Mouse (Mus musculus): ENCODE measurements at regions not wholly inside any gene's neighbourhood (a gene's known extent, or its start where the extent isn't known, plus 50 kb on each side); places are given as distances from the start of the nearest gene placed in this dataset.
A peak's percentile ranks its signal among the peaks of the same experiment; 100 is the strongest.

- DNase-seq (ENCODE audit: low spot score) = no peak
Observed at GRCm38 (mm10) chr3:45523281-45523680, 145.1 kb downstream of the Pcdh10 start.

DNA sequence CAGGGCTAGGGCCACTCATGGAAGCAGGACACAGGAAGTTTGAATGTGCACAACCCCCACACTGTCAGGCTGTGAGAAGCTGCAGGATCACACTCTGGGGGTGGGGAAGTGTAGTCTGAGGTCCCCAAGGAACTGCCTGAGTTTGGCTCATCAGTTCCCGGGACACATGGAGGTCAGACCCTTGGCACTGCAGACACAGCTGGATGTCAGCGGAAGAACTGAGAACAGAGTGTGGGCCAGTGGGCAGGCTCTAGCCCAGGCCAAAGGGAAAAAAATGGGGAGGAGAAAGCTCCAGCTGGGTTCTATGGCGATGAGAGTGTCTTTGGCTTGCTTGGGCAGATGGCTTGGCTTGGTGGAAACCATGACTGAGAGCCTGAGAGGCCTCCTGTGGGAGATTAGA is 168.9 kb downstream of the Pcdh10 start:
- no peak for DNase-seq (ENCODE audit: low spot score)

DNA sequence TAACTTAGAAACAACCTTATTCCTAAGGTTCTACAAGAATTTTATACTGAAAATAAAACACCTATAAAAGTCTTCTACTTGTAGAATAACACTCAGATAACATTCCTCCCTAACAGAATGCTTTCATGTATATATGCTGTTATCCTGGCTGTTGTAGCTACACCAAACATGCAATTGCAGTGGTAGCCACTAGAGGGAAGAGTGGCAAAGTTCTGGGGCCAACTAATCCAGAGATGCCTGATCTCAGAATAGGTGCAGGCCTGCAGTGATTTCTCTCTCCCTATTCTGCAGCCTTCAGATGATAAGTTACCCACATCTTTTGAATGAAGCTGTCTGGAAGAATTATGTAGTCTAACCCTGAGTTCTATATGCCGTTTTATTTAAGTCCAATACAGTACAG is 177.5 kb downstream of the Pcdh10 start:
- DNase-seq (ENCODE audit: low spot score) = peak; percentile 13

DNA sequence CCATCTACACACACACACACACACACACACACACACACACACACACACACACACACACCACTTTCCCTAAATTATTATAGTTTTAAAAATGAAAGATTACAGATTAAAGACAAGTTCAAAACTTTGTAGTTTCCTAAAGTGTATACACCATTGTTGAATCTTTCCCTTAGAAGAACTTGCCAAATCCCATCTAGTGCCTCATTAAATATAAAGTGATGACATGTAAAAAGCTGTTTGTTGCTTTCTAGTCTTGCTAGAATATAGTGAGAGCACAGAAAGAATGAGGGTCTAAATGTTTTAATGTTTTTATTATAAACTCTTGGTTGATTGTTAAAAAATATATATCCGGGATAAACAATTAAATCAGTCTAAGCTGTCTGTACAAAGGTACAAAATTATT is 194.8 kb downstream of the Pcdh10 start:
- DNase-seq (ENCODE audit: low spot score) = no peak

DNA sequence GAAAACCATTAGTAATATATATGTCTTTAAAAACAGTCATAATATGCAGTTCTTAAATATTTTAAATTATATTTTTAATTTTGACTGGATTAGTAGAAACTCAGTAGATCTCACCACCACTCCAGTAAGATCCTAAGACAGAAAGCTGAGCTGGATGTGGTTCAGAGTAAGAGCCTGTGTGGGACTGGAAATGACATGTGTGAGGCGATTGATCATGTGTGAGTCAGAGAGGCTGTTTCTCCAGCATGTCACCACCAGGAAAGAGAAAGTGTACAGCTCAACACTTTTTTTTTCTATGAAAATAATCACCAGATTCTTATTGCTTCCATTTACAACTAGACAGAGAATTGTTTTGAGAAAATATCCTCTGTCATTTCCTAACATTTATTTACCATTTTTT is 198.8 kb downstream of the Pcdh10 start:
- no peak for DNase-seq (ENCODE audit: low spot score)

DNA sequence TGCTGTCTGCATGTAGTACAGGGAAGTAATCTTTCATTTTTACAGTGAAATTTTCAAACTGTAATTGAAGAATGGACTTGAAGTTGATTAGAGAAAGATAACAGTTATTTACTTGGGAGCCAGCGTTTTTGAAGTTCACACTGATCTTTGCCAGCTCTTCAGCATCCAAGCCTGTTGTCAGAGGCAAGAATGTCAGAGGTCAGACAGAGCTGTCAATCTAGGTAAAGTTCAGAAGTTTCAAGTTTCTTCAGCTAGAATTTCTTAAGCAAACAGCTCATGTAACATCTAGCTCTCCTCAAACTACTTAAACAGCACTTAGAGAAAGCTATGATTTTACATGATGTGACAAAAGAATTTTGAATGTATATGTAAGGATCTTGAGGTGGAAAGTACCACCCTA is 215.4 kb downstream of the Pcdh10 start:
- DNase-seq (ENCODE audit: low spot score) = no peak

DNA sequence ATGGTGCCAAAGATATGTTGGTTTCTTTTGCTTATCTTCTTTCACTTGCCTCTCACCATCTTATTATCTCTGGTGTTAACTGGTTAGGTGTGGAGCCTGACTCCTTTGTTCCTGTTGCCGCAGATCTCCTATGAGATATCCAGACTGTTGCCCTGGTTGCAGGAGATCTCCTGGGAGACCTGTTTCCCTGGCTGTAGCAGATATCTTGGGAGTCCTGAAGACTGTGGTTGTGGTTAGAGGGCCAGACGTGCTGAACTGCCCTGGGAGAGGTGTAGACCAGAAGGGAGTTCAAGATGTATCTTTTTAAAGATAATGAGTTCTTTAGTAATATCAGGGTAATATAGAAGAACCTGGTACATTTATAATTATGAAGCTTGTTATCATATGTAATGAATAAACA is 224.1 kb downstream of the Pcdh10 start:
- no peak for DNase-seq (ENCODE audit: low spot score)

DNA sequence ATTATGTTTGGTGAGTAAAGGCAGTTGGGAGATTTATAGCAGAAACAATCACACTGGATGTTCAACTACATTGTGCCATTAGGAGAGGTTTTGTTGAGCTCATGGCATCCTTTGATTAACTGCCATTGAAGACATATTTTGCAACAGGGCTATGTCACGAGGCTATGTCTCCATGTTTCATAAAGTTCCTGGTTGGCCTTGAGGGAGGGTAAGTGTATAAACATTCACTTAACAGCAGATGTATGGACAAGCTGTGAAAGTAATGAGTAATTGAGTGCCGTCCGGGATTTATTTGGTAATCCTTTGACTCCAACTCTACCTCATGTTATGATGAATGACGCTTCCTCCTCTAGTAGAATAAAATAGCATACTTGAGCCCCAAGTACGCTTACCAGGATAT is 225.0 kb downstream of the Pcdh10 start:
- DNase-seq (ENCODE audit: low spot score) = no peak

GRCm38 (mm10) chr3:45620729-45621128 is 242.5 kb downstream of the Pcdh10 start:
- DNase-seq (ENCODE audit: low spot score) = no peak

- no peak for DNase-seq (ENCODE audit: low spot score)
Observed at GRCm38 (mm10) chr3:45645856-45646450, 267.8 kb downstream of the Pcdh10 start.

- no peak for DNase-seq (ENCODE audit: low spot score)
Observed at GRCm38 (mm10) chr3:45649361-45649760, 271.2 kb downstream of the Pcdh10 start.

GRCm38 (mm10) chr3:45657023-45657422 is 278.8 kb downstream of the Pcdh10 start:
- DNase-seq (ENCODE audit: low spot score) = no peak

DNA sequence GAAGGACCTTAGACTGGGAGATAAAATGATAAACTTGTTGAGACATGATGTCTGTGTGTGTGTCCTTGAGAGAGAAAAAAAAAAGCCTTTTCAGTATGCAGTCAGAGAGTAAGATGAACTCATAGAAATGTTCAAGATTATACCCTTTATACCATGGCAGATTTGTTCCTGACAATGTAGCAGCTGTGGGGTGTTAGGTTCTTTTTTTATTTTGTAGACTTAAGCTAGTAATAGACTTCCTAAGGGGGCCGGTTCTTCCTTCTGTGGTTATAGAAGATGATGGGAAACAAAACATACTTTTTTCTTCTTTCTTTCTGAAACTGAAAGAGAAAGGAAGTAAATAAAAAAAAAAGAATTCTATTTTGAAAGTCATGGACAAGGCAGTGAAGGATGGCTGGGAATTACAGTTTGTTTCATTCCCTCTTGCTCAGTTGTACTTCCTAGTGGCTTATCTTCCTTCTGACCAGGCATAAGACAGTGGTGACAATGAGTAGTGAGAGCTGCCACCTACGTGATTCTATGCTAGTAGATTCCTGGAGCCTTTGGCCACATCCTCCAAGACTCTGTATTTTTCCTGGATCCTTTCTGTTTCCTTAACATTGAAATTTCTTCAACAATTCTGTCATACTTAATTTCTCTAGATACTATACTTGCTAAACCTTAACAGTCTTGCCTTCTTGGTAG is 280.0 kb downstream of the Pcdh10 start:
- DNase-seq (ENCODE audit: low spot score) = no peak

- DNase-seq (ENCODE audit: low spot score) = no peak
Observed at GRCm38 (mm10) chr3:45659052-45659451, 280.9 kb downstream of the Pcdh10 start.

DNA sequence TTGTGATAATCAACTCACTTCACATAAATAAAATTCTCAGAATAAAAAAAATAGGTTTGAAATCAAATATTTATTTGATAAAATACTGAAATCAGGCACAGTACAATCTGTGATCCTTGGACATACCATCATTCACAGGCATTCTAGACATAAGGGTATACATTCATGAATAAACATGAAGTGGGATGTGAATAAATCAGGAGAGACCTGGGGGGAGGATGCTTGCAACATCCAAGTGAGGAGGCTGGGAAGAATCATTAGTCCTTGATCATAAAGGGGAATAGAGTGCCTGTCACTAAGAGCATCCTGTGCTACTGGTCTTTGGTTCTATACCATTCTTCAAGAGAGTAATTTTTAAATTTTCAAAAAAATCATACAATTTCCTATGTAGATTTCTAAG is 292.2 kb downstream of the Pcdh10 start:
- no peak for DNase-seq (ENCODE audit: low spot score)

DNA sequence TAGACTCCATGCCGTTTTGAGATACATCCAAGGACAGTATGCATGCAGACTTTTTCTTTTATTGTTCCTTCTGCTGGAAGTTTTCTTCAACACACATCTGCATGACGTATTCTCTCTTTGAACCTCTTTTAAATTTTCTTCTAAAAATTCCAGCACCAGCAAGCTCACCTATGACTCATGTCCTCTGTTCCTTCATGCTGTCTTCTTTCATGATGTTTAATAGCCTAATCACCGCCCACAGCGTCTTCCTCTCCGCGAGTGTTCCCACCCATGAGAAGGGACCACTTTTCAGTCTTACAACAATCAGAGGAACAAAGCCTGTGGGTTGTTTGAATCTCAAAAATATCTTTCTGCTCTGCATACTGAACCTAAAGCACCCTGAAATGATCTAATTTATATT is 299.5 kb downstream of the Pcdh10 start:
- no peak for DNase-seq (ENCODE audit: low spot score)

- no peak for DNase-seq (ENCODE audit: low spot score)
Observed at GRCm38 (mm10) chr3:45681410-45681809, 303.2 kb downstream of the Pcdh10 start.

GRCm38 (mm10) chr3:45707891-45708290 is 329.7 kb downstream of the Pcdh10 start:
- no peak for DNase-seq (ENCODE audit: low spot score)

Measured in urinary bladder, postnatal 14 days (tissue).